In genomic region chr3:66296545-66296944, GRCm38 (mm10) we compare ENCODE assay signal across 9 mouse cellular contexts. TPM values are rescaled to one million over a fixed set of nuclear protein-coding genes. Genes with fewer than 3 reads are reported as not detected.
DNase-seq lines count a peak whose midpoint lies in the region; ATAC-seq lines count a peak whose summit lies in the region.
"Had no signal": no experiment of that assay in that cellular context is flagged by ENCODE, and none has a peak within 500 bp of the region (broad histone marks: within the 10 kb centered on the region; RNA-seq: fewer than 3 reads in every experiment).

Gene Veph1, minus strand, starts transcription at chr3:66296837.

- peak within 1 kb of the TSS; percentile 12; the same call in 1 of the 2 replicates for H3K4me3 ChIP-seq in forebrain, embryonic 12.5 days (replicated peaks)
- H3K4me3 ChIP-seq in kidney, embryonic 16.5 days (ENCODE audit: low read length) = peak within 1 kb of the TSS; percentile 40
- H3K4me3 ChIP-seq in midbrain, embryonic 16.5 days (ENCODE audit: low read depth, low read length) = peak within 1 kb of the TSS; percentile 11
- H3K4me3 ChIP-seq: liver, embryonic 13.5 days had no signal

- no peaks in the 10 kb centered on the region for H3K27me3 ChIP-seq in forebrain, embryonic 12.5 days
- no peaks in the 10 kb centered on the region for H3K27me3 ChIP-seq in kidney, embryonic 16.5 days (ENCODE audit: insufficient read depth, low read length)
- H3K27me3 ChIP-seq in midbrain, embryonic 16.5 days (ENCODE audit: control insufficient read depth, insufficient read depth, low read depth, low read length) = no peaks in the 10 kb centered on the region
- H3K27me3 ChIP-seq: liver, embryonic 13.5 days had no signal

- peak within 1 kb of the TSS; percentile 40 for H3K4me2 ChIP-seq in forebrain, embryonic 12.5 days
- peak within 1 kb of the TSS; percentile 43 for H3K4me2 ChIP-seq in kidney, embryonic 16.5 days (replicated peaks; ENCODE audit: low read depth, low read length)
- peak within 1 kb of the TSS; percentile 25 for H3K4me2 ChIP-seq in midbrain, embryonic 16.5 days (ENCODE audit: low read length)
- H3K4me2 ChIP-seq: liver, embryonic 13.5 days had no signal

- H3K27ac ChIP-seq in forebrain, embryonic 12.5 days = peak within 1 kb of the TSS; percentile 57; the same call in 1 of the 2 replicates
- peak within 1 kb of the TSS; percentile 88 for H3K27ac ChIP-seq in kidney, embryonic 16.5 days (ENCODE audit: low read length)
- no peak within 1 kb of the TSS; the same call in 1 of the 2 replicates for H3K27ac ChIP-seq in midbrain, embryonic 16.5 days (ENCODE audit: low read length)
- H3K27ac ChIP-seq: liver, embryonic 13.5 days had no signal

- peak; percentile 11 to 17 for DNase-seq in gastrocnemius, postnatal 4 days (ENCODE audit: low spot score in 2 of 2)
- DNase-seq in gastrocnemius, postnatal 14 days = no peak
- DNase-seq in left cerebral cortex, postnatal 36 days (ENCODE audit: low spot score in 2 of 2) = no peak
- no peak for DNase-seq in spleen, postnatal 4 days (ENCODE audit: low spot score in 2 of 2)
- no peak for DNase-seq in layer of hippocampus, adult 9-10 months (ENCODE audit: low spot score)
- DNase-seq: liver, embryonic 13.5 days had no signal

- no peaks in the 10 kb centered on the region for H3K36me3 ChIP-seq in forebrain, embryonic 12.5 days (replicated peaks)
- no peaks in the 10 kb centered on the region for H3K36me3 ChIP-seq in kidney, embryonic 16.5 days (ENCODE audit: insufficient read depth, low read length)
- no peaks in the 10 kb centered on the region for H3K36me3 ChIP-seq in midbrain, embryonic 16.5 days (ENCODE audit: control insufficient read depth, insufficient read depth, low read length)
- H3K36me3 ChIP-seq: liver, embryonic 13.5 days had no signal

- peak; percentile 64; the same call in 1 of the 2 replicates for ATAC-seq in forebrain, embryonic 12.5 days (ENCODE audit: low FRiP score)
- peak; percentile 85 for ATAC-seq in kidney, embryonic 16.5 days (ENCODE audit: low FRiP score, low TSS enrichment)
- 0 out of 2 replicates have a peak, but pooled peaks have one; percentile 69 for ATAC-seq in midbrain, embryonic 16.5 days

- 16% methylated on average over 11 of the region's 11 CpGs for WGBS in forebrain, embryonic 12.5 days
- WGBS in kidney, embryonic 16.5 days = 24% methylated on average over 11 of the region's 11 CpGs
- 12% methylated on average over 11 of the region's 11 CpGs for WGBS in midbrain, embryonic 16.5 days

- no peak within 1 kb of the TSS; the same call in 1 of the 2 replicates for H3K9ac ChIP-seq in forebrain, embryonic 12.5 days
- peak within 1 kb of the TSS; percentile 48 for H3K9ac ChIP-seq in kidney, embryonic 16.5 days (replicated peaks; ENCODE audit: low read length)
- H3K9ac ChIP-seq in midbrain, embryonic 16.5 days (ENCODE audit: low read depth, low read length) = peak within 1 kb of the TSS; percentile 14; the same call in 1 of the 2 replicates
- H3K9ac ChIP-seq: liver, embryonic 13.5 days had no signal

- no peaks in the 10 kb centered on the region for H3K9me3 ChIP-seq in forebrain, embryonic 12.5 days
- H3K9me3 ChIP-seq in kidney, embryonic 16.5 days (ENCODE audit: low read length) = no peaks in the 10 kb centered on the region
- no peaks in the 10 kb centered on the region for H3K9me3 ChIP-seq in midbrain, embryonic 16.5 days (replicated peaks; ENCODE audit: control insufficient read depth, low read length, poor library complexity, severe bottlenecking)
- H3K9me3 ChIP-seq: liver, embryonic 13.5 days had no signal

- peaks cover 23% of the 10 kb centered on the region for H3K4me1 ChIP-seq in forebrain, embryonic 12.5 days
- H3K4me1 ChIP-seq in kidney, embryonic 16.5 days (ENCODE audit: insufficient read depth, low read length) = peaks cover 18% of the 10 kb centered on the region
- peaks cover 8% of the 10 kb centered on the region; the same call in 1 of the 2 replicates for H3K4me1 ChIP-seq in midbrain, embryonic 16.5 days (ENCODE audit: control insufficient read depth, insufficient read depth, low read length)
- H3K4me1 ChIP-seq: liver, embryonic 13.5 days had no signal

- intact Hi-C loops in gastrocnemius, postnatal 14 days (cut with DNase I; ENCODE audit: low total_unique reads) = no loop called here
- intact Hi-C loops in left cerebral cortex, postnatal 36 days (cut with DNase I) = no loop called here

RNA-seq across cellular contexts. Expression of gene Veph1, which starts in this region (rescaled TPM):
- under 1 TPM in 1 of 2 experiments, not detected in 1; 0.05 TPM for total RNA-seq in gastrocnemius, postnatal 4 days (2021)
- under 1 TPM in 1 of 2 experiments, not detected in 1; 0.11 TPM for total RNA-seq in gastrocnemius, postnatal 14 days (2021)
- 10.6 and 16.7 TPM in 2 replicates for polyA plus RNA-seq in forebrain, embryonic 12.5 days (2016; fragmentation: Nextera tagmentation; extraction: Ambion mirVana)
- 11.9 and 17.6 TPM in 2 replicates for polyA plus RNA-seq in kidney, embryonic 16.5 days (2015; fragmentation: Nextera tagmentation; extraction: Ambion mirVana)
- 4.8 and 5.7 TPM in 2 replicates for polyA plus RNA-seq in midbrain, embryonic 16.5 days (2015; fragmentation: Nextera tagmentation; extraction: Ambion mirVana)
- total RNA-seq in left cerebral cortex, postnatal 36 days (2021) = under 1 TPM in 1 of 2 experiments, not detected in 1; 0.07 TPM

Comparison
In these comparisons a context has a peak if more than half of its experiments do, and no peak if none do; other contexts are left out.
1. Peak in DNase-seq in gastrocnemius, postnatal 4 days; RNA of the gene not detected or under 1 TPM.